Mouse (Mus musculus): ENCODE measurements around the gene Sdcbp2. TPM values are rescaled to one million over a fixed set of nuclear protein-coding genes. Genes with fewer than 3 reads are reported as not detected.
A peak's percentile ranks its signal among the peaks of the same experiment; 100 is the strongest.

Sdcbp2 gene
- polyA plus RNA-seq, 1 experiment: 1.8 TPM

DNA sequence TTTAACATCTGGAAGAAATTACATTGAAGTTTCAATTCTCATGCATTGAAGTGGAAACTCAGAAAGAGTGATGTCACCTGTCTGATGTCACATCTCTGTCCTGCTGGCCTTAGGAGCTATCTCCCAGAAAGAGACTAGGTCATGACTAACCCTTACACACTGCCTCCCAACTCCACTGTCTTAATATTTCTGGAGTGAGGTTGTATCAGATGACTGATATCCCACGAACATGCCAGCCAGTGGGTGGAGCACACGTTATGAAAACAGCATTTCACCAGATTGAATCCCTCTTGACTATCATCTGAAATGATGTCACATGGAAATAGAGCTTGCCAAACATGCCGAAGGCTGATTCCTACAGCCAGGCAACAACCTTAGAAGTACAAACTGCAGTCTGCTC is 7.4 kb upstream of the Sdcbp2 start:
- Histone ChIP-seq H3K4me1 (ENCODE audit: control insufficient read depth, insufficient read depth, low read length) (no peaks in the 10 kb centered on the region; the same call in 1 of the 2 replicates), H3K4me3 (ENCODE audit: insufficient read depth, low read length) (no peak overlapping the region), H3K27ac (ENCODE audit: insufficient read depth, low read length) (no peak overlapping the region)
- TF ChIP-seq POLR2A (IDR thresholded peaks at IDR 0.05; ENCODE audit: extremely low read depth, insufficient read depth, low read length): no peak
- no peak for TF ChIP-seq CTCF (IDR thresholded peaks at IDR 0.05; ENCODE audit: extremely low read depth, insufficient read depth, low read length)

DNA sequence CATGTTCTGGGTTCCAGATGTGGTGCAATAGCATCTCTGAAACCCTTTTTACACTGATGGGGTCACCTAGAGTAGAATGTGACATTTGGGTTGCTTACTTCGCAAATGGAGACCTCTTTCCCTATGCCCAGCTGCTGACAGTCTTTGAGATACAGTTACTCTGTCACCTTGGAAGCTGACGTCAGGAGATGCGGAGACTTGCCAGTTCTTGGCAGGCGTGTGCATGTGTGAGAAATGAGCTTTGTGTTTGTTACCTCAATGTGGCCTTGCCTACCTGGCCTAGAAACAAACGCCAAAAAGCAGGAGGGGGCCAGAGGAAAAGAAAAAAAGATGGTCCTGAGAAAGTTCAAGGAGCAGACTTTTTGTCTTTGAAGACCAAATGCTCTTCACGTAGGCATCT is 5.6 kb upstream of the Sdcbp2 start:
- no peak overlapping the region for H3K27ac ChIP-seq (ENCODE audit: insufficient read depth, low read length)
- TF ChIP-seq POLR2A (IDR thresholded peaks at IDR 0.05; ENCODE audit: extremely low read depth, insufficient read depth, low read length): no peak
- TF ChIP-seq CTCF (IDR thresholded peaks at IDR 0.05; ENCODE audit: extremely low read depth, insufficient read depth, low read length): no peak
- no peaks in the 10 kb centered on the region; the same call in 1 of the 2 replicates for H3K4me1 ChIP-seq (ENCODE audit: control insufficient read depth, insufficient read depth, low read length)
- no peak overlapping the region for H3K4me3 ChIP-seq (ENCODE audit: insufficient read depth, low read length)

GRCm38 (mm10) chr2:151569452-151569851 is 3.0 kb upstream of the Sdcbp2 start:
- H3K4me1 ChIP-seq (ENCODE audit: control insufficient read depth, insufficient read depth, low read length): peaks cover 4% of the 10 kb centered on the region; the same call in 1 of the 2 replicates
- no peak overlapping the region for H3K4me3 ChIP-seq (ENCODE audit: insufficient read depth, low read length)
- no peak for TF ChIP-seq POLR2A (IDR thresholded peaks at IDR 0.05; ENCODE audit: extremely low read depth, insufficient read depth, low read length)
- no peak overlapping the region for H3K27ac ChIP-seq (ENCODE audit: insufficient read depth, low read length)

- Histone ChIP-seq H3K4me3 (ENCODE audit: insufficient read depth, low read length) (no peak overlapping the region), H3K27ac (ENCODE audit: insufficient read depth, low read length) (peak overlapping the region; percentile 36; the same call in 1 of the 2 replicates)
Observed at GRCm38 (mm10) chr2:151573667-151574066, 1.2 kb downstream of the Sdcbp2 start.

GRCm38 (mm10) chr2:151574607-151575006 is 2.2 kb downstream of the Sdcbp2 start:
- Histone ChIP-seq H3K27ac (ENCODE audit: insufficient read depth, low read length) (peak overlapping the region; percentile 95), H3K4me1 (ENCODE audit: control insufficient read depth, insufficient read depth, low read length) (peaks cover 8% of the 10 kb centered on the region; the same call in 1 of the 2 replicates), H3K4me3 (ENCODE audit: insufficient read depth, low read length) (no peak overlapping the region)
- peak; percentile 56 for TF ChIP-seq POLR2A (IDR thresholded peaks at IDR 0.05; ENCODE audit: extremely low read depth, insufficient read depth, low read length)
- no peak for TF ChIP-seq CTCF (IDR thresholded peaks at IDR 0.05; ENCODE audit: extremely low read depth, insufficient read depth, low read length)

More at GRCm38 (mm10) chr2:151573667-151574066, 1.2 kb downstream of the Sdcbp2 start:
- TF ChIP-seq CTCF (IDR thresholded peaks at IDR 0.05; ENCODE audit: extremely low read depth, insufficient read depth, low read length) (no peak), POLR2A (IDR thresholded peaks at IDR 0.05; ENCODE audit: extremely low read depth, insufficient read depth, low read length) (0 out of 2 replicates have a peak, but pooled peaks have one; percentile 35)
- H3K4me1 ChIP-seq (ENCODE audit: control insufficient read depth, insufficient read depth, low read length): peaks cover 8% of the 10 kb centered on the region; the same call in 1 of the 2 replicates

- H3K27ac ChIP-seq (ENCODE audit: insufficient read depth, low read length): peak overlapping the region; percentile 95
- peaks cover 8% of the 10 kb centered on the region; the same call in 1 of the 2 replicates for H3K4me1 ChIP-seq (ENCODE audit: control insufficient read depth, insufficient read depth, low read length)
- TF ChIP-seq CTCF (IDR thresholded peaks at IDR 0.05; ENCODE audit: extremely low read depth, insufficient read depth, low read length) (0 out of 2 replicates have a peak, but pooled peaks have one; percentile 5), POLR2A (IDR thresholded peaks at IDR 0.05; ENCODE audit: extremely low read depth, insufficient read depth, low read length) (no peak)
- peak overlapping the region; percentile 26 for H3K4me3 ChIP-seq (ENCODE audit: insufficient read depth, low read length)
Observed at GRCm38 (mm10) chr2:151575119-151575698, 2.8 kb downstream of the Sdcbp2 start.

DNA sequence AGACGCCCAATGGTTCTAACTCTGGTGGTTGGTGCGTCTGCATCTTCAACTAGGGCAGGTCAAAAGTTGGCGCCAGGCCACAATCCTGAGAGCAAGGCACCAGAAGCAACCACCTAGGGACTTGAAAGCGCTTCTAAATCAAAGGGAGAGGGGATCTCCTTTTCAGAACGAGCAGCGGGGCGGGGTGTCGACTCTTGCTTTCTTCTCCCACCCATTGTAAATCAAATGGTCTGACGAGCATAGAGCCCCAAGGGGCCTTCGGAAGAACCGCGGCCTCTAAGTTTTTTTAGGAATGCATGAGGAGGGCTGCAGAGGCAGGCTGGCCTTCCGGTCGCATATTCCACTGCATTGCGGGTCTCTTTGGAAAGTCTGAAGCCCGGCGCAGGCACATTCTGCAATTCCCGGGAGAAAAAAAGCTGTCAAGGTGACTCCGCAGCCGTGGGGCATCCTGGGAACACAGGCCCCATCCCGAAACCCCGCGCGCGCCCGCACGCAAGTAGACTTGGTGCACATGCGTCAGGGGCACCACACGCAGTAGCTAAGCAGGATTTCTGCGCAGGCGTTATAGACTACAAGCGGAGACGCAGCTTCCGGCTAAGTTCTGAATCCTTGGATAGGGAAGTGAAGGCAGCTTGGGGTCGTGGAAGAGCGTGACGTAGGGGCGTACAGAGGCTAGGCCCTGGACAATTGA is 3.4 kb downstream of the Sdcbp2 start:
- Histone ChIP-seq H3K4me1 (ENCODE audit: control insufficient read depth, insufficient read depth, low read length) (peaks cover 8% of the 10 kb centered on the region; the same call in 1 of the 2 replicates), H3K4me3 (ENCODE audit: insufficient read depth, low read length) (peak overlapping the region; percentile 26), H3K27ac (ENCODE audit: insufficient read depth, low read length) (peak overlapping the region; percentile 95)
- TF ChIP-seq CTCF (IDR thresholded peaks at IDR 0.05; ENCODE audit: extremely low read depth, insufficient read depth, low read length) (no peak), POLR2A (IDR thresholded peaks at IDR 0.05; ENCODE audit: extremely low read depth, insufficient read depth, low read length) (peak; percentile 77; the same call in 1 of the 2 replicates)

DNA sequence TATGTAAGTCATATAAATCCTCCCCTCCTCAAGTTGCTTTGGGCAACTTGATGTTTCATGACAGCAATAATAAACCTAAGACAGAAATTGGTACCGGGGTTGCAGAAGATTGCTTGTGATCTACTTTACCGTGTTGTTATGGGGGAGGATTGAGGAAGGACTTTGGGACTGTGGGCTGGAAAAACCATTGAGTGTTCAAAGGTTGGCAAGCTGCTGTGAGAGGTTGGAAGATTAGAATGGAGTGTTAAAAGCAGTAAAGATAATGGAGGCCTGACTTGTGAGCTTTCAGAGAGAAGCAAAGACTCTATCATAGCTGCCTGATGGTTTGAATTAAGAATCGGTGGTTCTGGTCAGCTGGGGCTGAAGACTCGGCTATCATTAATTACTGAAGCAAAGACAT is 6.8 kb downstream of the Sdcbp2 start:
- peaks cover 3% of the 10 kb centered on the region; the same call in 1 of the 2 replicates for H3K4me1 ChIP-seq (ENCODE audit: control insufficient read depth, insufficient read depth, low read length)
- H3K4me3 ChIP-seq (ENCODE audit: insufficient read depth, low read length): no peak overlapping the region
- TF ChIP-seq POLR2A (IDR thresholded peaks at IDR 0.05; ENCODE audit: extremely low read depth, insufficient read depth, low read length) (no peak), CTCF (IDR thresholded peaks at IDR 0.05; ENCODE audit: extremely low read depth, insufficient read depth, low read length) (no peak)
- H3K27ac ChIP-seq (ENCODE audit: insufficient read depth, low read length): no peak overlapping the region

DNA sequence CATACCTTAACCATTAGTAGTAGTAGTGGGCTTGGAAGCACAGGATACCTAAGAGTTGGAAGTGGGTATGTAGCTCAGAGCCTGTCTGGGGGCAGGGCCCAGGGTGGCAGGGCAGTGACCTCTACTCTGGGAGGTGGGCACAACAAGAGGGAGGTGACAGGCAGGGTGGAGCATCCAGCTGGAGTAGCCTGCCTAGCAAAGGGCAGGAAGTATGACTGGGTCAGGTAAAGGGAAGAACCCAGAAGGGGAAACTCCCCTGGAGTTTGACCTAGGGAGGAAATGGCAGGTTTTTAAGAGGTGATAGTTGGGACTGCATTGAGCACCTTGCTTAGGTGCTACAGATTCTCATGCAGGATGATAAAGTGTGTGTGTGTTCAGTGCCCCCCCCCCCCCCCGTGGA is 8.5 kb downstream of the Sdcbp2 start:
- Histone ChIP-seq H3K4me3 (ENCODE audit: insufficient read depth, low read length) (no peak overlapping the region), H3K4me1 (ENCODE audit: control insufficient read depth, insufficient read depth, low read length) (no peaks in the 10 kb centered on the region)
- no peak for TF ChIP-seq POLR2A (IDR thresholded peaks at IDR 0.05; ENCODE audit: extremely low read depth, insufficient read depth, low read length)
- no peak for TF ChIP-seq CTCF (IDR thresholded peaks at IDR 0.05; ENCODE audit: extremely low read depth, insufficient read depth, low read length)

GRCm38 (mm10) chr2:151585934-151586333 is 13.5 kb downstream of the Sdcbp2 start:
- Histone ChIP-seq H3K27ac (ENCODE audit: insufficient read depth, low read length) (no peak overlapping the region), H3K4me3 (ENCODE audit: insufficient read depth, low read length) (no peak overlapping the region), H3K4me1 (ENCODE audit: control insufficient read depth, insufficient read depth, low read length) (0 out of 2 replicates have a peak, but pooled peaks cover 2% of the 10 kb centered on the region)
- TF ChIP-seq CTCF (IDR thresholded peaks at IDR 0.05; ENCODE audit: extremely low read depth, insufficient read depth, low read length): peak; percentile 36; the same call in 1 of the 2 replicates
- TF ChIP-seq POLR2A (IDR thresholded peaks at IDR 0.05; ENCODE audit: extremely low read depth, insufficient read depth, low read length): no peak

More for the DNA sequence above, 8.5 kb downstream of the Sdcbp2 start:
- no peak overlapping the region for H3K27ac ChIP-seq (ENCODE audit: insufficient read depth, low read length)

Data from cortical plate, adult 2 months (tissue).